Mouse (Mus musculus): ENCODE measurements around the gene Gpr89.

The Gpr89 gene

DNA sequence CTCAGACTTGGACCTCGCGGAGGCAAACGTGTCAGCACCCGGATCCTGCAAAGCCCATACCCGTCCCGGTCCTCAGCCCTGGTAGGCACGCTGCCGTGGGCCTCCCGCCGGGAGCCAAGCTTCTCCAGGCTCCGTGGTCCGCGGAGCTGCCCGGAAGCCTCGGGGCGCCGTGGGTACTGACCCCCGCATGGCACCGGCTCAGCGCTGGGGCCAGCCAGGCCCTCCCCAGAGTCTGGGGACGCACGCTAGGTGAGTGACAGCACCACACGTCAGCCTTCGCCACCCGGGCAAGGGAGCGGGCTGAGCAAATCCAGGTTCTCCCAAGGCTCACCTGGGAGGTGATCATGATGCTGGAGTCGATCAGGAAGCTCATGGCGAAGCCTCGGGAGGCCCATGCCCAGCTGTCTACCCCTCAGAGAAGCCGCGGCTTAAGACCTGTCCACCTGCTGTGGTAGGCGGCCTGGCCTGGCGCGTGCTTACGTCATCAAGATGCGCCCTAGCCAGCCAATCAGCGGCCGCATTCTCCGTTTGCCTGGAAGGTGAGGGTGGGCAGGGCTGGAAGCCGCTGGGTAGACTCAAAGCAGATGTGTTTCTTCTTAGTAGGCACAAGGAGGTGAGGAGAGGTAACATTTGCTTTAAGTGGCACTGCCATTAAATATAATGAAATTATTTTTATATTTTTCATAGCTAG lies at the start of gene Gpr89:
TSS of gene Gpr89 (minus strand) at position 496 of the 691 bp plus-strand sequence.
- peak; percentile 89 to 95 for DNase-seq (ENCODE audit: low spot score in 2 of 2)

DNA sequence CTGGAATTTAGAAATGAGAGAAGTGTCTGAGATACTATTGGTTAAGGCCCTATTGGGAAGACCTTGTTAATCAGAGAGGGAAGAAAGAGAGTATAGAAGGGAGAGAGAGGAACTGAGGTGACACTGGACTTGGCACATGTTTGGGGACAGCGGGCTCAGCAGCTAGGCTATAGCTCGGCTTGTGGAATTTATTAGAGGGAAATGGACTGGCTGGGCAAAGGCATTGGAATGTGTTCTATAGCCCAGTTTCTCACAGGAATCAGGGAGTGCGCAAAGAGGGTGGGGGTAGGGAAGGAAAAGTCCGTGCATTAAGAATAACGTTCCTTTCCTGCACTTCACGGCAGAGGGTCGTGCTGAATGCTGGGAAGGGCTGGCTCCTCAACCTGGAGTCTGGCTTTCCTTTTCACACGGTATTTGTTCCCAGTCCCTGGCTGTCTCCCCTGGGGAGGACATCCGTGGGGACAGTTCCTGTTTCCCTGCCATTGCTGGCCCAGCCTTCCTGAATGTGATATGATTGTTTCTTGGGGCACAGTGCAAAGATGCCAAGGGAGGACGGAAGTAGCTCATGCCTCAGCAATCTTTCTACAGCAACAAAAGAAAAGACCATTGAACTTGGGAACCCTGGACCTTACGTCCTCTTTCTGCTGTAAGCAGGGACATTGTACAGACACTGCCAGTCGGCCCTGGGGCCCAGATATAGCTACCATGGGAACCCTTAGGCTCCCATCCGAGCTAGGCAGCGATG lies 48.5 kb upstream of the Gpr89 start:
- no peak for DNase-seq (ENCODE audit: low spot score in 2 of 2)

DNA sequence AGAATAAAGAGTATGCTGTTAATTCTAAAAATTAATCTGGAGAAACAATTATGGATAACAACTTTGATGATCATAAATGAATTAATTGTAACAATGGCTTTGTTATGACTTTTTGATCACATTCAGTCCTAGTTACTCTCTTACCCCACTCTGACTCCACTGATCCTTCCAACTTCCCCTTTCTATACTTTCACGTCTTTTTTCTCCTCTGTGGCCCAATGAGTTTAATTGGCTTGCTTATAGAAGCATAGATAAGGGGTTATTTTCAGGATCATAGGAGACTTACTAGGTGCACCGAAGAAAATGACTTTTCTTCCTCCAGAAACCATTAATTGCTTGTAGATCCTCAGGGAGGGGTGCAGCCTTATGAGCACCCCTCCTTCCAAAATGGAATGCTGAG lies 37.6 kb upstream of the Gpr89 start:
- DNase-seq (ENCODE audit: low spot score in 2 of 2), result no peak

DNA sequence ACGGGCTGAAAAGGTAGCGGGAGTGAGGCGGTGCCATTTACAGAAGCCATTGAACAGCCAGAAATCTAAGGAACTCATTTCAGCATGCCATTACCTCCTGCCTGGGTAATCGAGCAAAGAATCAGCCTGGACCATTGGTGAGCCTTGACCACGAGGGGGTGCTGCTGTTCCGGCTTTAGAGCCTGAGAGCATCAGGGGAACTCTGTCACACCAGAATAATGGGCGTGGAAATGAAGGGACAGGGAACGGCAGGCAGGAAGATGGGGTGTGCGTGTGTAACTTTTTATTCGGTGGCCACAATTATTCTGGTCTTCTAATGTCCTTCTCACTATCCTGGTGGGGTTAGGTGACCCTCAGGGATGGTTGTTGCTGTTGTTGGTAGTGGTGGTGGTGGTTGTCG lies 33.6 kb upstream of the Gpr89 start:
- peak; percentile 67 to 88 for DNase-seq (ENCODE audit: low spot score in 2 of 2)

DNA sequence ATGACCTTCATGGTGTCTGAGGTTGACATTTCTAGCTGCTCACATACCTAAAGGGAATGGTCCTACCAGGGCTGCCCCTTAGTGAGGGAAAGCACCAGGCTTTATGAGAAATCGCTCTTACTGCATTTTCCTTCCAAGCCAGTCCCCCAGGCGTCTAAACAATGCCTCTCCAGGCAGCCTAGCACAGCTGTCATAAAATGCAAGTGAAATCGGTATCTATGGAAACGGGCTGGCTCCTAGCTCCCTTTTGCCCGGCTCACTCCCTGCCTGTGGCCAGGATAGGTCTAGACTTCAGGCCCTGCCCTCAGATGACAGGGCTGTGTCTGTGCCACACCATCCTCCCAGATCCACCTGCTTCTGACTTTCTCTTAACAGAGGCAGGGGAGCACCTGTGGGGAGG lies 32.5 kb upstream of the Gpr89 start:
- DNase-seq (ENCODE audit: low spot score in 2 of 2), result no peak

DNA sequence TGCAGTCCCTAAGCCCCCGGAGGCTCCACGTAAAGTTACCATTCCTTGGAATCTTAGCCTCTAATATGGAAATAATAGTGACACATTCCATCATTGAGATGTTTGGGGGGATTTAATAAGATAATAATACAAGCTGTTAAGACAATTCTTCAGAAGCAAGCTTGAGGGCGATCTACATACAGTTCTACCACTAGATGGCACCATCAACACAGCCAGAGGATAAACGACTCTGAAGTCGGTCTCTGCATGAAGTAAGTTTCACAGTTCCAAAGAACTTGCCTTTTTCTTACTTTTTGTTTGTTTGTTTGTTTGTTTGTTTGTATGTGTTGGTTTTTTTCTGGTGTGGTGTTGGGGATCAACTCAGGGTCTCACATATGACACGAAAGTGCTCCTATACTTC lies 31.1 kb upstream of the Gpr89 start:
- DNase-seq (ENCODE audit: low spot score in 2 of 2), result no peak

DNA sequence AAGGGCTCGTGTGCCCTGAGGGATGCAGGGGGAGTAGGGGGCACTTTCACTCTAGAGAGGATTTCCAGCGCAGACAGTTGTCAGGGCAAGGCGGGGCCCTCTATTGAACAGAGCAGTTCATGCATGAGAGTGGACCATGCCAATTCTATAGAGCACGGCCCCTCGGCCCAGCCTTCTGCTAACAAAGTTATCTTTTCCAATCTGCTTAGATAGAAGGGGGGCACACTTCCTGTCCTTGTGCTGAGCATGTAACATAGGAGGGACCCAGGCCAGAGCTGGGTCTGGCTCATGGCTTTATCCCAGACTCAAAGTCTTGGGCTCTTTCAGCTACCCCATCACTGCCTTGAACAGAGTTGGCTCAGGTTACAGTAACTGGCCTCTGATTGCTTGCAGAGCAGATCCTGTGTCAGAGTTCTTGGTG lies 26.1 kb upstream of the Gpr89 start:
- DNase-seq (ENCODE audit: low spot score in 2 of 2), result no peak

DNA sequence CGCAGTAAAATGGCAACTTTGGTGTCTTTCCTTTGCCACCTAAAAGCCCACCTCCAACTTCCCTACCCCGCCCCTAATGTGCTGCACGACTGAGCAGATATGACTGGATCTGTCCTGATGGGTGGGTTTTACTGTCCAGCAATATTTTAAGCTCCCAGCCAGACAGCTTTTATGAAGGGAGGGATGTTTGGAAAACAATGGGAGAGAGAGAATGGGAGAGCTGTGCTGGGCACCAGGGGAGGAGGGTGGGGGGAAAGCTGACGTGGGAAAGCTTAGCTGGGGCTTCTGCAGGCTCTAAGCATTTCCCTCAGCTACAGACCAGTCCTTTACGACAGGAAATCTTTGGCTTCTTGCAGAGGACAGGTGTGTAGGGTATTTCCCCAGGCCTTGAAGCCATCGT lies 20.8 kb upstream of the Gpr89 start, which contains the start of gene Gja8:
TSS of gene Gja8 (minus strand) at position 101 of the 400 bp plus-strand sequence.
- no peak for DNase-seq (ENCODE audit: low spot score in 2 of 2)

DNA sequence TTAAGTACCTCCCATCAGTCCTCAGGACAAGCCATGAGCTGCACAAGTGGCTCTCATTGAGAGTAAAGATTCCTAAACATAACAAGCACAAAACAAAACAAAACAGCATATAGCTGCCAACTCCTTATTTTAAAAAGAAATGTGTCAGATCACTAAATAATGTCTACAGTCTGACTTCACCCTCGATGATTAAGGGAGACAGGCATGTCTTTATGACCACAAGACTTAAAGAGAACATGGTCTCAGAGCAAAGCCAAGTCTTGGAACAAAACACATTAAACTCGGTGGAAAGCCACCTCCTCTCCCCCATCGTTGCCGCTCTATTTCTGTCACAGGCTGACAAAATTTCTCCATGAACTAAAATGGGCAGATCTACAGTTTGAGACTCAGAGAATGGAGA lies 19.5 kb upstream of the Gpr89 start:
- no peak for DNase-seq (ENCODE audit: low spot score in 2 of 2)

DNA sequence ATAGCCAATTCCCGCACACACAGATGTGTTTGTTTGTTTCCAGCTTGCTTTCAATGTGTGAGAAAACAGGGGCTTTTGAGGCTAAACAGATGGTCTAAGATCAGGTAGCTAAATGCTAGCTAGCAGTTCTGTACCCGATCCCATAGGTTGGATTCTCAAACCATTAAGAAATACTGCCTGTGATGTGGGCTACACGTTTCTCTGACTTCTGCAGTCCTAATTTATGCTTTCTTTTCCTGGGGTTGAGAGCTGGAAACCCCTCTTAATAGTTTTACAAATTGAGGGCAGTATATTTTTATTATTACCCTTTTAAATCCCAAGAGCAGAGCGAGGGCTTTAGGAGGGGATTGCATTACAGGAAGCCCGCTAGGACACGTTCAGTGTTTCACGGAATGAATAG lies 15.8 kb upstream of the Gpr89 start:
- no peak for DNase-seq (ENCODE audit: low spot score in 2 of 2)

DNA sequence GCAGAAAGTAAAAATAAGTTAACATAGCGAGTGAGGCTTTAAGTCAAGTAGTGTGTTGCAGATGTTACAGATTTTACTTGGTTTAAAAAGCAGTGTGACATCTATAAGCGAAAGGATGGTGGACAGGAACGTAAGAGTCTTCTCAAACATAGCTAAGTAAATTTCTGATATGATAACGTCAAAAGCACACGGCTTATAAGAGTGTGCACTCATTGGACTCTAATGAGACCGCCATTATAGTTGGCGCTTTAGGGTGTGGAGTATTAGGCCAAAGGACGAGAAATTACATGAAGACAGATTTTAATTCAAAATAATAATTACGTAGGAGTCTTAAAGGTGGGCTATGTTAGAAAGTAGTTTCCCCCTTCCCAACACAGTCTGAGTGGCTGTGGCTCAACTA lies 446 bp upstream of the Gpr89 start:
- DNase-seq (ENCODE audit: low spot score in 2 of 2), result no peak

DNA sequence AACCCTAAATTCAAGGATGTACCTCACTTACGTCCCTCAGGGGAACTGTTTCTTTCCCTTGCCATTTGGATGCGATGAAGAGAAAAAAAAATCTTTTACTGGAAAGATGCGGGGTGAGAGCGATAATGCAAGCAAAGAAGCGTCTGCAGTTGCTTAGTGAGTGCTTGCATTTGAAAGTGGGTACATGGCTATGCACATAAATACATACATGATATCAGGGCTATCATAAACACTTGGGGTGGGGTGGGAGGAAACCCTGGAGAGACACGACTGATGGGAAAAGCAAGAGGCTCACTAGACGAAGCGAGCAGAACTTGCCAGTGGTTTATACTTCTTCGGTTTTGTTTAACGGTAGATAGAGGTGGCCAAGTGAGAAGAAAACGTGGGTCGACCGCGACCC lies 753 bp downstream of the Gpr89 start, which contains the start of gene Gja5:
TSS of gene Gja5 (plus strand) at position 301 of the 400 bp plus-strand sequence.
- DNase-seq (ENCODE audit: low spot score in 2 of 2), result no peak

DNA sequence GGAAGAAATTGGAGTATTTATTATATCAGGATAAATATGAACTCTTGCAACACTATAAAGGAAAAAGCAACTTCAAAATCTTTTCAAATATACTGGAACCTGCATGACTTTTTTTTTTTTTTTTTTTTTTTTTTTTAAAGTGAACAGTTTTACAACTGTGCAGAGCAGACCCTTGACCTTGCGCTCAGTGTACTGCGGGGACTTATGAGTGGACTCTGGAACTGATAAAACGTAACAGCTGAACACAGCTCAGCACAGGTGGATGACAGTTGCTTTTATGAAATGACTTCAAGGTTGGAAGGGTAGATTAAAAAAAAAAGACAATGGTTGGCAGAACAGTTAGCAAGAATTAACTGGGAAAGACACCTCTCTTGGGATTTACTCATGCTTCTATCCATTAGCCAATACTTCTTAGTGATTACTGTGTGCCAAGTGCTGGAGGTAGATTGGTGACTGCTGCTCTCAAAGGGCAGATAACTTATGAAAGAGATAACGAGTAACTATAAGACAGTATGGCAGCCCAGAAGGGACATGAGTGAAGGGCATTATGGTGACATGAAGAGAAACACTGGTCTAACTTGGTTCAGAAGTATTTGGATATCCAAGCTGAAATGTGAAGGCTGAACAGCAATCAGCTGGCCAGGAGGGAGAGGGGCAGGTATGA lies 2.7 kb downstream of the Gpr89 start:
- DNase-seq (ENCODE audit: low spot score in 2 of 2), result no peak

DNA sequence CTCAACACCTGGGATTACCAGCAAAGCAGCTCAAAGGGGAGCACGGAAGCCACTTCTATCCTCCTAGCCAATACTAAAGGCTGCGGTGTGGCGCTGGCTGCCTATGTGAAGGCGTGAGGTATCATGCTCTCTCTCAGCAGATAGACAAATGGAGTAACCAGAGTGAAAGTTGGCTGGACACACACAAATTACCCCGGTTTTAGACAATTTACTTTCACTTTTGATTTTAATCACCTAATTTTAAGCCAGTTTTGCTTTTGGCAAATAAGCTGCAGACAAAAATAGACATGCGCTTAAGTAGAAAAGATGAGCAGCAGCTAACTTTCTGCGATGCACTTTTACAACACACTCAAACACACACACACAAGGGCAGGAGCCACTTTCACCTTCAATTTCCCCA lies 21.5 kb downstream of the Gpr89 start:
- no peak for DNase-seq (ENCODE audit: low spot score in 2 of 2)

DNA sequence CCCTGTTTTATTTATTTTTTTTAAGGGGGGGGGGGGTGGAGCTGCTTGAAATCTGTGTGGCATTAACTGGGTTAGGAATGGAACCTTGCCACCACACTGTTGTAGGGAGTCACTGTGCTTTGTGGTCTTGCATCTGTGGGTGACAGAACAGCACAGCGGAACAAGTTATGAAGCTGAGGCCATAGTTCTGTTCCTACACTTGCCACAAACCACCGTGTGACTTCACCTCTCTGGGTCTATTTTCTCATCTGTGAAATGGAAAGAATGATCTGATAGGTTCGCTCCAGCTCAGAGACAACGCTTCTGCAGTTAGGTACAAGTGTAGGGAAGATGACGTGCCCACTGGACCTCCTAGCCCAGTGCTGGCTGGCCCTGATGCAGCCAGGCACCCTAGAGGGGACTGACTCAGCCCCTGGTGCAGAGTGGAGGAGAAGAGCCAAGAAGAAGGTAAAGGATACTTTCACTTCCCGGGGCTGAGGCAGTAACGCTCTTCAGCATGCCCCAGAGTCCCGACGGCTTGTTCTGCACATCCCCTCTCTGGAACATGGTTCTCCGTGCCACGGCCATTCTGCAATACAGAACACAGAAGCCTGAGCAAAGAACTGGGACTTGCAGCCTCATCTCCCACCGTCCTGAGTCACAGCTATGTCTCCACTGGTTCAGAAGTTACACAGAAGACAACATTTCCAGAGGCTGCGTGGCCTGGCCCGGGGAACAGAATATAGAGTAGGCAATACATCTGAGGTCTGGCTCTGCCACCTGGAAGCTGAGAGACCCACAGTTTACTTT lies 22.9 kb downstream of the Gpr89 start:
- DNase-seq (ENCODE audit: low spot score in 2 of 2), result peak in 1 of 2 experiments; percentile 10

DNA sequence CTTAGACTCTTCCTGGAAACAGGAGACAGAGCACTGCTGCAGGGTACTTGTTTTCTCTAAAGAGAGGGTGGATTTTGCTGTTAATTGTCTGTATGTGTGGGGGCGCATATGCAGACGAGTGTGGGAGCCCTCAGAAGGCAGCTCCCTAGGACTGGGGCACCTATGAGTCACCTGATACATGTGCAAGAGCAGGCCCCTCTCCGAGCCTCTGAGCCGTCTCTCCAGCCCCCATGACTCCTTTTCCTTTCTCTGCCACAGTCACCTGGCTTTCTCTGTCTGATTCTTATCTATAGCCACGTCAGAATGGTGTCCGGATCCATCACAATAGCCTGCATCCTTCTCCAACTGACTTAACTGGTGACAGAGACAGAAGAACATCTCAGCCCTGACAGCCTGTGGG lies 23.6 kb downstream of the Gpr89 start:
- no peak for DNase-seq (ENCODE audit: low spot score in 2 of 2)

DNA sequence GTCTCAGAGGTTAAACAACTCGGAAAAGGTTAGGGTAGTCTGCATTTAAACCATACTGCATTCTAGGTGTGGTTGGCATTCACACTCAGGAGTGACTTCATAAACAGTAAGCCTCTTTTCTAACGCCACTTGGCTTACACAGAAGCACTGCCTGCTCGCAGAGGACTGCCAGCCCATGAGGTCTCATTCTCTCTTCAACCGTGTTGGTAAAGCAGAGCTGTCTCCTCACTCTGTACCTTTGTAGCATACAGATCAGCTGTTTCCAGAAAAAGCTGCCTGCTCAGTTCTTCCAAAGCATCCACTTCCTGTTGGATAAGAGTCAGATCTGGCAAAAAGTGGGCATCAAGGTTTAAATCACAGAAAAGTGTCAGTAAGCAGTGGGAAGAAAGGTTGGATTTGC lies 24.8 kb downstream of the Gpr89 start:
- peak in 1 of 2 experiments; percentile 8 for DNase-seq (ENCODE audit: low spot score in 2 of 2)

DNA sequence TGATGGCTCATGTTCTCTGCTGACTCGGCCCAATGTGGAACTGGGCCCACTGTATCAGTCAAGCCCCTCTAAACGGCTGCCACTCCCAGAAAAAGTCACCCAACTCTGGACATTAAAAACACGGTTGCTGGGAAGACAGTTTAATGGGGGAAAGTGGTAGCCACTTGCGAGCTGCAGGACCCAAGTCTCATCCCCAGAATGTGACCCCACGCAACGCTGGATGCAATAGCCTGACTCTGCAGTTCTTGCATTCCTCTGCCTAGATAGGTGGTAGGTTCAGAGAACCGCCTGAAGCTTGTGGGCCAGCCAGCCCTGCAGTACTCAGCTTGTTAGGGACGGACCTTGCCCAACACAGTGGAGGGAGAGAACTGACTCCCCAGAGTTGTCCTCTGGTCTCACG lies 25.6 kb downstream of the Gpr89 start:
- DNase-seq (ENCODE audit: low spot score in 2 of 2), result peak in 1 of 2 experiments; percentile 11

DNA sequence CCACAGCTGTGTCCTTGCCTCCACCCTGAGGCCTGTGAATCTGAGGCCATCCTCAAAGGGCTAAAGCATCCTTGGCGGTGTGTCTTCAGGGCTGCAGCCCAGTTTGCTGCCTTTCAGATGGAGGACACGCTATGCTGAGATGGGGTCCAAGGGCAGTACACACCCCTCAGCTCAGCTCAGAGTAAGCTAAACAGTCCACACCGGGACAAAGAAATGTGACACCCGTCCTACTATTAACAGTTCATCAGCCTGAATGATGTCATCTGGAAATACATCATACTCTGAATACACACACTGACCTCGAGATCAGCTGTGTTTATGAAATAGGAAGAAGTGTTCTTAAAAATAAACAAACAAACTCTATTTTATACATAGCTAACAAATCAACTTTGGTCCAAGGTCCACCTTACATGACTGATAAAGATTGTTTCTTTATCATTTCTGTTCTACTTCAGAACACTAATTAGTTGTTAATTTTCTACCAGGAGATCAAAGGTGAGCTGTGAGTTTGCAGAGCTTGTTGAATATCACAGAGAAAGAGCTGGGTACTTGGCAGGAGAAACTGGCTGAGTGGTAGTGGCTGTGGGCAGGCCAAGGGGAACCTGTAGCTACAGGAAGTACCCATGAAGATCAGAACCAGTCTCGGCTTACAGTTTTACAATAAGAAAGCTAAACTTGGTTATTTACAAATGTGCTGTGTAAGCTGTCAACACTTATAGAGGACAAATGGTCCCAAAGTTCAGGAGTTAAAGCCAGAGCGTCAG lies 30.2 kb downstream of the Gpr89 start:
- DNase-seq (ENCODE audit: low spot score in 2 of 2), result peak in 1 of 2 experiments; percentile 9

DNA sequence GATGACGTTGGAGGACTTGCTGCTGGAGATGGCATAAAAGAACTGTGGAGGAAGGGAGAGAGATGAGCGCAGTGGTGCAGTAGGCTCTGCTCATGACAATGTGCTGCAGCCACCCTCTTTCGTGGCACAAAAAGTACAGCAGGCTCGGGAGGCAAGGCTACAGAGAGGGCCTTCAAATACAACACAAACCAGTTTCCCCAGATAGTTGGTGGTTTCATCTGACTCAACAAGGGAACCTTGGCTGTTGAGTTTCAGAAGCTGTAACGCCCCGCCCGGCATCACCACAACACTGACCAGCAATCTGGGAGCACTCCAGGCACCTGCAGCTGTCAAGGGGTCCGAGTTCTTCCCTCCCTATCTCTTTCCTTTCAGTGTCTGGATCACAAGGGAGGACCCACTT lies 32.6 kb downstream of the Gpr89 start:
- no peak for DNase-seq (ENCODE audit: low spot score in 2 of 2)

DNA sequence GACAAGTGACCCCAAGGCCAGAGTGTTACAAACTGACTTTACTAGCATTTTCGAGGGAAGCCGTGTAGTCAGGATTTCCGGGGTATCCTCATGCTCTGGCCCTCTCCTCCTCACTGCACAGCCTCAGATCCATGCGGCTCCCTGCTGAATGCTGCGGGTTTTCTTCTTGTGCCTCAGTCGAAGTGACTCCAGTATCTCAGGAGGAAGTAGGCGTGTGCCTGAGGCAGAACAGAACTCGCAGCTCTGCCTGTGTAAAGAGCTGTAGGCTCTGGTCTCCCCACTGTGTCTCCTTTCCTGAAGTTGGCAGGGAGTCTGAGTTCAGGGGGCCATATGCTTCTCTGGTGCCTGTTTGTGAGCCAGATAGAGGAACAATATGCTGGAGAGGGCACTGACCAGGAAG lies 34.1 kb downstream of the Gpr89 start:
- no peak for DNase-seq (ENCODE audit: low spot score in 2 of 2)

All from urinary bladder, postnatal 4 days (tissue).